ENCODE assay signal across 8 mouse cellular contexts in the genomic region with DNA sequence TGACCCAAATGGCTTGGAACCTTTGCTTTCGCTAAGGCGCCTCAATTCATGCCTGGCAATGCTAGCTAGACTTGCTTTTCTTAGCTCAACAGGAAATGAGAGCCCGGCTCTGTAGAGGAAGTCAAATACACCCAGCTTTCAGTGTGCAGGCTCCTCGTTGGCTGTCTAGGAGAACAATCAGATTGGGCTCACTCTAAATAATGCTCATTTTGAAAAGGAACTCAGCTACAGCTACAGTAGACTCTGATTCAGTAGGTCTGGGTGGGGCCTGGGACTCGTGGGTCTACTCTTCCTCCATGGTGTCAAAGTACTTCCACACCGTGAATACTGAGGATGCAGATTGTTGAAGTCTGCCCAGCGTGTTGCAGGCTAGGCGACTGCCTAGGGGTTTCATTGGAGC. TPM values are rescaled to one million over a fixed set of nuclear protein-coding genes. Genes with fewer than 3 reads are reported as not detected.
DNase-seq lines count a peak whose midpoint lies in the region; ATAC-seq and TF ChIP-seq lines count a peak whose summit lies in the region.

No protein-coding gene starts in this region.

- ATAC-seq in hematopoietic stem cell, adult 5-6 weeks (replicated peaks in 1 of 2; ENCODE audit: insufficient read depth in 1 of 2, low FRiP score in 2 of 2, low TSS enrichment in 1 of 2, low read depth in 1 of 2, poor library complexity in 2 of 2, severe bottlenecking in 2 of 2) = peak; percentile 61 to 73
- peak; percentile 53 for ATAC-seq in liver, postnatal 0 days
- no peak for ATAC-seq in erythroid progenitor cell, adult 5-6 weeks (replicated peaks; ENCODE audit: low FRiP score, poor library complexity, severe bottlenecking)
- no peak for ATAC-seq in midbrain, embryonic 11.5 days (ENCODE audit: low FRiP score)

- no peak for DNase-seq in cerebellum, adult 2 months
- no peak for DNase-seq in cerebellum, adult 9-10 months
- DNase-seq in liver, postnatal 0 days = no peak
- DNase-seq in thymus, adult 2 months = peak; percentile 60
- no peak for DNase-seq in midbrain, embryonic 11.5 days (ENCODE audit: low spot score, missing footprints)

- H3K9ac ChIP-seq in liver, postnatal 0 days (replicated peaks) = no peak overlapping the region
- no peak overlapping the region for H3K9ac ChIP-seq in midbrain, embryonic 11.5 days (ENCODE audit: low read length)

- 32% methylated on average over 8 of the region's 8 CpGs for WGBS in cerebellum, adult 2 months
- whole genome bisulfite sequencing in bone marrow, adult 2 months = 3% methylated on average over 8 of the region's 8 CpGs
- 17% methylated on average over 8 of the region's 8 CpGs for WGBS in liver, postnatal 0 days (ENCODE audit: insufficient replicate concordance)
- 7% methylated on average over 8 of the region's 8 CpGs for WGBS in thymus, adult 2 months
- 57% methylated on average over 8 of the region's 8 CpGs for WGBS in midbrain, embryonic 11.5 days

- no peak overlapping the region for H3K4me3 ChIP-seq in cerebellum, adult 2 months (replicated peaks; ENCODE audit: insufficient read depth, low read depth, low read length)
- H3K4me3 ChIP-seq in bone marrow, adult 2 months (replicated peaks; ENCODE audit: control insufficient read depth, low read depth, low read length) = no peak overlapping the region
- H3K4me3 ChIP-seq in liver, postnatal 0 days (ENCODE audit: low read depth, low read length) = no peak overlapping the region
- no peak overlapping the region for H3K4me3 ChIP-seq in thymus, adult 2 months (ENCODE audit: control insufficient read depth, insufficient read depth, low read length)
- H3K4me3 ChIP-seq in midbrain, embryonic 11.5 days (ENCODE audit: low read depth, low read length) = no peak overlapping the region

- H3K27ac ChIP-seq in cerebellum, adult 2 months (ENCODE audit: insufficient read depth, low read length) = peak overlapping the region; percentile 5; the same call in 1 of the 2 replicates
- H3K27ac ChIP-seq in bone marrow, adult 2 months (ENCODE audit: control insufficient read depth, insufficient read depth, low read depth, low read length, poor library complexity) = peak overlapping the region; percentile 64; the same call in 1 of the 2 replicates
- peak overlapping the region; percentile 67 for H3K27ac ChIP-seq in liver, postnatal 0 days (ENCODE audit: low read depth)
- peak overlapping the region; percentile 87 for H3K27ac ChIP-seq in thymus, adult 2 months (ENCODE audit: control insufficient read depth, insufficient read depth, low read length)
- no peak overlapping the region for H3K27ac ChIP-seq in midbrain, embryonic 11.5 days (ENCODE audit: low read depth, low read length)

- peak overlapping the region; percentile 55 for H3K4me2 ChIP-seq in liver, postnatal 0 days (ENCODE audit: low read depth, low read length)
- H3K4me2 ChIP-seq in midbrain, embryonic 11.5 days = no peak overlapping the region

- TF ChIP-seq EP300 in liver, postnatal 0 days (IDR thresholded peaks at IDR 0.05; ENCODE audit: low read depth) = no peak

- H3K36me3 ChIP-seq in liver, postnatal 0 days (replicated peaks; ENCODE audit: insufficient read depth, low read length) = no peaks in the 10 kb centered on the region
- no peaks in the 10 kb centered on the region for H3K36me3 ChIP-seq in thymus, adult 2 months (ENCODE audit: control insufficient read depth, insufficient read depth, low read length)
- H3K36me3 ChIP-seq in midbrain, embryonic 11.5 days (ENCODE audit: control insufficient read depth, insufficient read depth, low read length) = no peaks in the 10 kb centered on the region

- TF ChIP-seq POLR2A in cerebellum, adult 2 months (IDR thresholded peaks at IDR 0.05; ENCODE audit: borderline replicate concordance, insufficient read depth, low read length) = no peak
- TF ChIP-seq POLR2A in bone marrow, adult 2 months (IDR thresholded peaks at IDR 0.05; ENCODE audit: borderline replicate concordance, control insufficient read depth, low read depth, low read length) = no peak
- TF ChIP-seq POLR2A in thymus, adult 2 months (IDR thresholded peaks at IDR 0.05; ENCODE audit: control insufficient read depth, extremely low read depth, insufficient read depth, low read length, poor library complexity) = no peak

- no peaks in the 10 kb centered on the region for H3K9me3 ChIP-seq in liver, postnatal 0 days (ENCODE audit: low read length)
- H3K9me3 ChIP-seq in midbrain, embryonic 11.5 days (ENCODE audit: control insufficient read depth, low read length) = no peaks in the 10 kb centered on the region

- H3K4me1 ChIP-seq in cerebellum, adult 2 months (ENCODE audit: control insufficient read depth, insufficient read depth, low read length) = peaks cover 45% of the 10 kb centered on the region
- H3K4me1 ChIP-seq in bone marrow, adult 2 months (ENCODE audit: control insufficient read depth, insufficient read depth, low read length) = peaks cover 25% of the 10 kb centered on the region
- peaks cover 66% of the 10 kb centered on the region for H3K4me1 ChIP-seq in liver, postnatal 0 days (ENCODE audit: insufficient read depth)
- H3K4me1 ChIP-seq in thymus, adult 2 months (replicated peaks; ENCODE audit: control insufficient read depth, insufficient read depth, low read length) = peaks cover 55% of the 10 kb centered on the region
- peaks cover 14% of the 10 kb centered on the region for H3K4me1 ChIP-seq in midbrain, embryonic 11.5 days (ENCODE audit: control insufficient read depth, insufficient read depth, low read length)

- no peaks in the 10 kb centered on the region for H3K27me3 ChIP-seq in cerebellum, adult 2 months (ENCODE audit: control insufficient read depth, insufficient read depth, low read length)
- H3K27me3 ChIP-seq in liver, postnatal 0 days (ENCODE audit: insufficient read depth, low read length) = no peaks in the 10 kb centered on the region
- H3K27me3 ChIP-seq in thymus, adult 2 months (ENCODE audit: control insufficient read depth, insufficient read depth, low read length) = no peaks in the 10 kb centered on the region
- no peaks in the 10 kb centered on the region for H3K27me3 ChIP-seq in midbrain, embryonic 11.5 days (ENCODE audit: control insufficient read depth, insufficient read depth, low read length)

- TF ChIP-seq CTCF in cerebellum, adult 2 months (IDR thresholded peaks at IDR 0.05; ENCODE audit: borderline replicate concordance, insufficient read depth, low read depth, low read length) = no peak
- TF ChIP-seq CTCF in bone marrow, adult 2 months (IDR thresholded peaks at IDR 0.05; ENCODE audit: control insufficient read depth, insufficient read depth, low read length) = no peak
- no peak for TF ChIP-seq CTCF in liver, postnatal 0 days (IDR thresholded peaks at IDR 0.05; ENCODE audit: low read depth)
- TF ChIP-seq CTCF in thymus, adult 2 months (IDR thresholded peaks at IDR 0.05; ENCODE audit: borderline replicate concordance, control insufficient read depth, extremely low read depth, insufficient read depth, low read length, poor library complexity) = no peak

RNA-seq across cellular contexts. Expression of gene Map4k4, which starts 22.0 kb away (rescaled TPM):
- 166 and 168 TPM in 2 replicates for polyA plus RNA-seq in cerebellum, adult 2 months (2012; rRNA removed)
- polyA plus RNA-seq in bone marrow, adult 2 months (2011; ENCODE audit: insufficient read depth, insufficient read length, low replicate concordance, missing spikeins) = 51.3 and 69.2 TPM in 2 replicates
- total RNA-seq in hematopoietic stem cell, adult 5-6 weeks (2017) = 222 and 231 TPM in 2 replicates
- polyA plus RNA-seq in liver, postnatal 0 days (2015; fragmentation: Nextera tagmentation; extraction: Ambion mirVana) = 4.0 and 4.2 TPM in 2 replicates
- 164 and 167 TPM in 2 replicates for polyA plus RNA-seq in thymus, adult 2 months (2012; rRNA removed)
- total RNA-seq in erythroid progenitor cell, adult 5-6 weeks (2015; ENCODE audit: low replicate concordance) = 15.9 and 28.1 TPM in 2 replicates
- total RNA-seq in erythroid progenitor cell, adult 5-6 weeks (2017; ENCODE audit: low replicate concordance) = 13.2 and 28.7 TPM in 2 replicates
- 30.7 and 33.7 TPM in 2 replicates for polyA plus RNA-seq in midbrain, embryonic 11.5 days (2014; fragmentation: Nextera tagmentation; extraction: Ambion mirVana)

Comparison
In these comparisons a context has a peak if more than half of its experiments do, and no peak if none do; other contexts are left out.
1. ATAC-seq: peak in hematopoietic stem cell, adult 5-6 weeks (2 of 2) and liver, postnatal 0 days (single experiment); none in erythroid progenitor cell, adult 5-6 weeks (single experiment) and midbrain, embryonic 11.5 days (single experiment).